Mouse (Mus musculus): ENCODE data around the gene Krt79. TPM values are rescaled to one million over a fixed set of nuclear protein-coding genes. Genes with fewer than 3 reads are reported as not detected.

The Krt79 gene
- total and polyA plus RNA-seq, 3 experiments, result not detected

DNA sequence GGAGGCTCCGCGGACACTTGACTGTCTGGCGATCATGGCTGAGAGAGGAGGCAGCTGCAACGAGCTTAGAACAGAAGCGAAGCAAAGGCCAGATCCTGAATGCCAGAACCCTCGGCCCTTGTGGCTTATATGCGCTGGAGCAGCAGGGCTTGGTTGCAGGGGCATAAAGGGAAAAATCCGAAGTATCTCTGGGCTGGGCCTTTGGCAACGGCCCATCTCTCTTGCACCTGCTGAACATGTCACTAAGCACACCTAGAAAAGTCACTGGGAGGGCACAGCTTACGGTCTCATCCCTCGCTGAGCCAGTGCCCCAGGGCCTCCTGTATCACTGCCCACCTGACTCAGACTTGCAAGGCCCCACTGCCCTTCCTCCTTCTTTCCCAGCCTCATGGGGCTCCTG, 15.5 kb downstream of the Krt79 start, which contains the start of gene Krt4:
Gene Krt4 (minus strand): TSS at position 101 of the 400 bp plus-strand sequence.
- H3K4me3 ChIP-seq (replicated peaks in 1 of 3; ENCODE audit: low read depth in 2 of 3, low read length in 2 of 3, poor library complexity in 1 of 3), result no peak within 1 kb of the TSS
- in situ Hi-C loops (cut with MboI; ENCODE audit: low pct_ligation_motif_present, low pct_unique_long_range_greater_than_20kb, low sequenced_read_pairs), result no loop called here

DNA sequence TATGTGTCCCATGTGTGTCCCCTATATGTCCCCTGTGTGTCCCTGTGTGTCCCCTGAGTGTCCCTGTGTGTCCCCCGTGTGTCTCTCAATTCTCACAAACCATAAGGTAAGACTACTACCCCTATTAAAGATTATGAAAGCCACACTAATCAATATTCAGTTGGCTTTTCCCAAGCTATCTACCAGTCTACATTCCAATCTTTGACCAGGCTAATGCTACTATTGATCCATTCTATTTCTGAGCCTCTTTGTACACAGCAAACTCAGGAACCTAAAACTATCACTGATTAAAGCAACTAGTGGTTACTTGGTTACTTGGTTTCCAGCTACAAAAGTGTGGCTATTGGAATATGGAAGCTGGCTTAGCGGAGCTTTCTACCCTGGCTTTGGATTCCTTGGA, 17.8 kb downstream of the Krt79 start:
- Histone ChIP-seq H3K27ac (ENCODE audit: insufficient read depth, low read depth) (no peak overlapping the region), H3K4me2 (ENCODE audit: insufficient read depth, low read depth, poor library complexity, severe bottlenecking) (no peak overlapping the region), H3K79me2 (replicated peaks; ENCODE audit: control insufficient read depth, extremely low read depth, insufficient read depth, poor library complexity, severe bottlenecking) (no peaks in the 10 kb centered on the region), H3K9me3 (replicated peaks; ENCODE audit: low read length) (no peaks in the 10 kb centered on the region), H3K36me3 (replicated peaks in 1 of 2; ENCODE audit: control insufficient read depth in 1 of 2, insufficient read depth in 1 of 2, low read length in 1 of 2) (no peaks in the 10 kb centered on the region), H3K4me3 (replicated peaks in 1 of 3; ENCODE audit: low read depth in 2 of 3, low read length in 2 of 3, poor library complexity in 1 of 3) (no peak overlapping the region), H3K9ac (ENCODE audit: insufficient read depth, low read depth) (no peak overlapping the region), H3K27me3 (replicated peaks) (peaks cover 100% of the 10 kb centered on the region), H3K4me1 (ENCODE audit: control insufficient read depth in 1 of 2, insufficient read depth in 2 of 2) (no peaks in the 10 kb centered on the region)
- dilution Hi-C loops (cut with MboI; ENCODE audit: extremely low pct_ligation_motif_present, extremely low pct_unique_long_range_greater_than_20kb, low sequenced_read_pairs) (no loop called here), in situ Hi-C loops (cut with MboI; ENCODE audit: low pct_ligation_motif_present, low pct_unique_long_range_greater_than_20kb, low sequenced_read_pairs) (no loop called here)
- no peak for TF ChIP-seq NRF1 (IDR thresholded peaks at IDR 0.05; ENCODE audit: low read depth, low read length)
- no peak for TF ChIP-seq RAD21 (IDR thresholded peaks at IDR 0.05; ENCODE audit: low read depth, low read length)
- TF ChIP-seq USF1 (IDR thresholded peaks at IDR 0.05; ENCODE audit: low read depth, low read length), result no peak
- TF ChIP-seq EP300 (IDR thresholded peaks at IDR 0.05; ENCODE audit: low read length), result no peak
- TF ChIP-seq ETS1 (conservative IDR thresholded peaks at IDR 0.05; ENCODE audit: low read depth, low read length), result no peak
- TF ChIP-seq TBP (conservative IDR thresholded peaks at IDR 0.05; ENCODE audit: low read depth, low read length), result no peak
- no peak for DNase-seq (ENCODE audit: extremely low read depth)

More for the DNA sequence above, 15.5 kb downstream of the Krt79 start, which contains the start of gene Krt4:
- H3K9me3 ChIP-seq (replicated peaks; ENCODE audit: low read length), result no peaks in the 10 kb centered on the region
- no peaks in the 10 kb centered on the region for H3K36me3 ChIP-seq (replicated peaks in 1 of 2; ENCODE audit: control insufficient read depth in 1 of 2, insufficient read depth in 1 of 2, low read length in 1 of 2)
- dilution Hi-C loops (cut with MboI; ENCODE audit: extremely low pct_ligation_motif_present, extremely low pct_unique_long_range_greater_than_20kb, low sequenced_read_pairs), result no loop called here
- no peak within 1 kb of the TSS for H3K27ac ChIP-seq (ENCODE audit: insufficient read depth, low read depth)
- DNase-seq (ENCODE audit: extremely low read depth), result no peak
- H3K27me3 ChIP-seq (replicated peaks), result peaks cover 98% of the 10 kb centered on the region
- H3K4me1 ChIP-seq (ENCODE audit: control insufficient read depth in 1 of 2, insufficient read depth in 2 of 2), result no peaks in the 10 kb centered on the region
- no peak within 1 kb of the TSS for H3K9ac ChIP-seq (ENCODE audit: insufficient read depth, low read depth)
- H3K79me2 ChIP-seq (replicated peaks; ENCODE audit: control insufficient read depth, extremely low read depth, insufficient read depth, poor library complexity, severe bottlenecking), result no peaks in the 10 kb centered on the region
- H3K4me2 ChIP-seq (ENCODE audit: insufficient read depth, low read depth, poor library complexity, severe bottlenecking), result no peak within 1 kb of the TSS
- TF ChIP-seq TCF12 (IDR thresholded peaks at IDR 0.05; ENCODE audit: low read depth, low read length), result no peak
- no peak for TF ChIP-seq NRF1 (IDR thresholded peaks at IDR 0.05; ENCODE audit: low read depth, low read length)
- no peak for TF ChIP-seq UBTF (IDR thresholded peaks at IDR 0.05; ENCODE audit: low read depth, low read length)
- no peak for TF ChIP-seq RCOR1 (conservative IDR thresholded peaks at IDR 0.05; ENCODE audit: low read depth, low read length)
- TF ChIP-seq ZNF384 (IDR thresholded peaks at IDR 0.05; ENCODE audit: low read depth, low read length), result no peak
- TF ChIP-seq TBP (conservative IDR thresholded peaks at IDR 0.05; ENCODE audit: low read depth, low read length), result no peak
- no peak for TF ChIP-seq NELFE (IDR thresholded peaks at IDR 0.05; ENCODE audit: low read depth, low read length)
- TF ChIP-seq USF1 (IDR thresholded peaks at IDR 0.05; ENCODE audit: low read depth, low read length), result no peak
- no peak for TF ChIP-seq E2F4 (IDR thresholded peaks at IDR 0.05; ENCODE audit: insufficient replicate concordance, low read depth, low read length)
- TF ChIP-seq EP300 (IDR thresholded peaks at IDR 0.05; ENCODE audit: low read length), result no peak
- TF ChIP-seq RAD21 (IDR thresholded peaks at IDR 0.05; ENCODE audit: low read depth, low read length), result no peak
- no peak for TF ChIP-seq MAZ (IDR thresholded peaks at IDR 0.05; ENCODE audit: low read depth, low read length)
- TF ChIP-seq PAX5 (IDR thresholded peaks at IDR 0.05; ENCODE audit: low read length), result no peak
- TF ChIP-seq MEF2A (IDR thresholded peaks at IDR 0.05; ENCODE audit: borderline replicate concordance, low read depth, low read length), result no peak
- no peak for TF ChIP-seq MAX (IDR thresholded peaks at IDR 0.05; ENCODE audit: low read length)
- no peak for TF ChIP-seq HCFC1 (IDR thresholded peaks at IDR 0.05; ENCODE audit: low read depth, low read length)
